Mouse (Mus musculus) frontal cortex, postnatal 10 days (tissue): ENCODE measurements around the gene Mstn.

Experiments
- DNase-seq, 2 experiments: peaks; one replicate each; pipeline ENCODE4 v3.0.0; 2022; ENCODE audit warnings: low spot score in 2 of 2, mixed read lengths in 1 of 2

Mstn gene

DNA sequence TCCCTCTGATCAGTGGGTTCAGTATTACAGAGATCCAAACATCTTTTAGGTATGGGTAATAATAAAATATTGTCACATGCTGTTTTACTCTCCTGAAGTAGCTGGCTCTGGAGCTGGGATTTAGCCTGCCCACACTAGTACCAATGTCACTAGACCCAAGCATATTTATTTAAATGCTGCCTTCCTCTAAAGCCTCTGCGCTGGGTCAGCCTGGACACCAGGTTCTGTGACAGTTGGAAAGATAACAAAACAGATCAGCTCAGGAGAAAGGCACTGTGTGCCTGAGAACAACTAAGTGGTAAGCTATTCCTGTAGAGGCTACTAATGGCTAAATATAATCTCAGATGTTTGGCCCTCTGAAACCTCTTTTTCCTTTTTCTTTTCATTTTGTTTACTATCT, 49.1 kb downstream of the Mstn start:
- no peak for DNase-seq
